Mouse (Mus musculus) testis, adult 2 months (tissue): ENCODE data around the gene Srl. TPM values are rescaled to one million over a fixed set of nuclear protein-coding genes. Genes with fewer than 3 reads are reported as not detected.
"Not testable (repeated sequence)": the region's sequence is repeated elsewhere in the genome, so short reads cannot be mapped to it uniquely, and the experiment has no call there.

Source experiments
- H3K27ac ChIP-seq: fragments of 200-500 bp; 2 replicates; pipeline ENCODE4 v1.5.1; 2012; ENCODE audit warnings: low read depth, low read length; ENCODE audit not compliant: control insufficient read depth, insufficient read depth
- H3K27me3 ChIP-seq: fragments of 200-500 bp; 2 replicates; pipeline ENCODE4 v1.6.1; 2012; ENCODE audit warnings: mild to moderate bottlenecking, low read length, moderate library complexity; ENCODE audit not compliant: control insufficient read depth, insufficient read depth
- H3K36me3 ChIP-seq: fragments of 200-500 bp; 2 replicates; pipeline ENCODE4 v1.6.1; 2012; ENCODE audit warnings: mild to moderate bottlenecking, low read length; ENCODE audit not compliant: control insufficient read depth, insufficient read depth
- H3K4me1 ChIP-seq: fragments of 200-500 bp; 2 replicates; pipeline ENCODE4 v1.6.1; 2012; ENCODE audit warnings: low read length; ENCODE audit not compliant: control insufficient read depth, insufficient read depth
- H3K4me3 ChIP-seq: fragments of 200-500 bp; 2 replicates; pipeline ENCODE4 v1.5.1; 2012; ENCODE audit warnings: low read depth, mild to moderate bottlenecking, low read length, moderate library complexity, mixed read lengths; ENCODE audit not compliant: control insufficient read depth
- CTCF ChIP-seq: fragments of 200-500 bp; IDR thresholded peaks from 2 replicates; pipeline ENCODE4 v1.5.1; 2012; ENCODE audit warnings: low read depth, mild to moderate bottlenecking, inconsistent platforms, low read length, moderate library complexity; ENCODE audit not compliant: control insufficient read depth, insufficient read depth, insufficient replicate concordance
- POLR2A ChIP-seq: fragments of 200-500 bp; IDR thresholded peaks from 2 replicates; pipeline ENCODE4 v1.6.1; 2012; ENCODE audit warnings: low read depth, mild to moderate bottlenecking, inconsistent platforms, low read length, moderate library complexity; ENCODE audit not compliant: control insufficient read depth
- polyA plus RNA-seq: library from polyadenylated mRNA; depleted of rRNA; stranded (reverse); fragments of >200 nt; gene quantifications from 2 replicates; pipeline ENCODE4 v1.2.3, GENCODE M21; 2012

The Srl gene
- polyA plus RNA-seq, 1 experiment: 6.1 TPM

DNA sequence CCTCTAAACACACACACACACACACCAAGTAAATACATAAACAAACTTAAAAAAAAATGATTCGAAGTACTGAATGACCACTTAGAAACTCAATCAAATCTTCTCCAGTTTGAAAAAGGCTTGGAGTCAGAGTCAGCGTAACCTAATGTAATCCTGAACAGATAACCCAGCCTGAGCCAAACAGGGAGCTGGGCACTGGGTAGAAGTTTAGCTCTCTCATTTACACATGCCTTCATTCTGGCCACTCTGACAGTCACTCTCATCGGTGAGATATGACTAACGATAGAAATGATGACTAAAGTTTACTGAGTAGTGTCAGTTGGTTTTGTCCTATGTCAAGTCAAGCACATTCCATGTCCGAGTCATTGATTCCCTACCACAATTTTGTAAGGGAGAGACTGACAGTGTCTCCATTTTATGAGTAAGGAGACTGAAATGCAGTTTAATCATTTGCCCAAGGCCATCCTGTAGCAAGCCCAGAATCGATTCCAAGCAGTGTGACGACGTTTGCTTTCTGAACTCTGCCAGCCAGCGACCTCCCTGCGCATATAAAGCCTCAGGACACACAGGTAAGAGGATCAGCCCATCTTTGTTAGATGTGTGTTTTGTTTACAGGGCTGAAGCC, 63.9 kb downstream of the Srl start:
- TF ChIP-seq CTCF (no peak), POLR2A (no peak)
- H3K27me3 ChIP-seq: no peaks in the 10 kb centered on the region
- no peak overlapping the region for H3K4me3 ChIP-seq
- H3K36me3 ChIP-seq: no peaks in the 10 kb centered on the region
- H3K27ac ChIP-seq: no peak overlapping the region
- peaks cover 5% of the 10 kb centered on the region for H3K4me1 ChIP-seq

DNA sequence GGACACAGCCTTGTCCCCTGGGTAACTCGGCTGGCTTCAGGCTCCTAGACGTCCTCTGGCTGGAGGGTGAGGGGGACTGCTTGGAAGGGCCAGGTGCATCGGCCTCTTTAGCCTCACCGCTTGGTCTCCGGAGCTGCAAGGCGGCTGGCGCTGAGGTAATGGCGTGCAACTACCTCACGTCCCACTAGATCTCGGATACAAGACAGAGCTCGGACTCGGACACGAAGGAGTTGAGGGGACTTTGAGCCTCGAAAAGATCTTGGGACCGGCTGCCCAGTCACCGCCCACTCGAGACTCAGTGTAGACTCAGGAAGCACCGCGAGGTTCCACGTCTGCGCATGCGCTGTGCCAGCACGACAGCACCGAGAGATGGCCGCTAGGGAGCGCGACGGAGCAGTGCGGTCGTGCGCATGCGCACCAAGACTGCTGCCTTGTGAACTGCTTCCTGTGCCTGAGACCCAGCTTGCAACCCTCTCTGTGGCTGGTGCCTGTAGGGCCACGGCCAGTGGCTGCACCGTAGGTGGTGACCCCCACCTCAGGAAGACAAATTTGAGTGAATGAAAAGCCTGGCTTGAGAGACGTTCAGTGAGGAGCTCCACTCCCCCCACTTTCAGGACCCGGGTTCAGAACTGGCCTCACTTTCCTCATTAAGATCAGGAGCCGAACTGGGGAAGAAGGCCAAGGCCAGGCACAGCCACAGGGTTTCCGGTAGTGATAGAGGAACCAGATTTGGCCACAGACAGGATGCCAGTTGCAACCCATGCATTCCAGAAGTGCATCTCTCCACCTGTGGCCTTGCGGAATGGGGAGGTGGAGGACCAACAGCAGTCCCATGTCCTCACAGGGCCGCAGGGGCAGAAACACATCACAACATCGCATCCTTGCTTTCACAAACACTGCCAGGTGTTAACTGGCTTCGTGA, 66.5 kb downstream of the Srl start:
- Histone ChIP-seq H3K27me3 (no peaks in the 10 kb centered on the region), H3K4me3 (peak overlapping the region; percentile 90), H3K27ac (peak overlapping the region; percentile 80), H3K36me3 (no peaks in the 10 kb centered on the region), H3K4me1 (peaks cover 5% of the 10 kb centered on the region)
- TF ChIP-seq CTCF (peak; percentile 100), POLR2A (peak; percentile 85)

GRCm38 (mm10) chr16:4474040-4474881, 67.4 kb downstream of the Srl start:
- Histone ChIP-seq H3K27ac (peak overlapping the region; percentile 80), H3K4me3 (peak overlapping the region; percentile 90)
- not testable (repeated sequence) for H3K4me1 ChIP-seq, H3K36me3 ChIP-seq, H3K27me3 ChIP-seq

- Histone ChIP-seq H3K27me3 (no peaks in the 10 kb centered on the region), H3K27ac (peak overlapping the region; percentile 46; the same call in 1 of the 2 replicates), H3K36me3 (no peaks in the 10 kb centered on the region), H3K4me3 (no peak overlapping the region), H3K4me1 (peaks cover 5% of the 10 kb centered on the region)
- TF ChIP-seq POLR2A (no peak), CTCF (no peak)
These were observed 68.4 kb downstream of the Srl start for GRCm38 (mm10) chr16:4473231-4473630.

DNA sequence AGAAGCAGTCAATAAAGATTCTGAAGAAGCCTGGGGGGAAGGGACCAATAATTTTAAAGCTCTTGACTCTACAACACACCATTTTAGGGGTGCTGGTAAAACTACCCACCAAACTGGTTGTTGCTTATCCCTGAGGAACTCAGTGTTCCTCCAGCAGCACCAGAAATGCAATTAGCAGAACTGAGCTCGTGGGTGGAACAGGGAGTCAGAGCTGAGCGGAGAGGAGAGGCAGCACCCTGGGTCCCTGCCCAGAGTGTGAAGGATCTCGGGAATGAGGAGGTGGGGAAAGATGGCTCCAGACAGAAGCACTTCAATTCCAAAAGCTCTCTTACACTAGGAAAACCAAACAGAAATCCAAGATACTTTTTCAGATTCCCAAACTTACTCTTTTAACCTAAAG, 68.9 kb downstream of the Srl start:
- TF ChIP-seq CTCF: no peak
- no peak for TF ChIP-seq POLR2A
- H3K4me3 ChIP-seq: no peak overlapping the region
- no peaks in the 10 kb centered on the region for H3K36me3 ChIP-seq
- H3K27me3 ChIP-seq: no peaks in the 10 kb centered on the region
- H3K27ac ChIP-seq: peak overlapping the region; percentile 46; the same call in 1 of the 2 replicates
- H3K4me1 ChIP-seq: peaks cover 5% of the 10 kb centered on the region

DNA sequence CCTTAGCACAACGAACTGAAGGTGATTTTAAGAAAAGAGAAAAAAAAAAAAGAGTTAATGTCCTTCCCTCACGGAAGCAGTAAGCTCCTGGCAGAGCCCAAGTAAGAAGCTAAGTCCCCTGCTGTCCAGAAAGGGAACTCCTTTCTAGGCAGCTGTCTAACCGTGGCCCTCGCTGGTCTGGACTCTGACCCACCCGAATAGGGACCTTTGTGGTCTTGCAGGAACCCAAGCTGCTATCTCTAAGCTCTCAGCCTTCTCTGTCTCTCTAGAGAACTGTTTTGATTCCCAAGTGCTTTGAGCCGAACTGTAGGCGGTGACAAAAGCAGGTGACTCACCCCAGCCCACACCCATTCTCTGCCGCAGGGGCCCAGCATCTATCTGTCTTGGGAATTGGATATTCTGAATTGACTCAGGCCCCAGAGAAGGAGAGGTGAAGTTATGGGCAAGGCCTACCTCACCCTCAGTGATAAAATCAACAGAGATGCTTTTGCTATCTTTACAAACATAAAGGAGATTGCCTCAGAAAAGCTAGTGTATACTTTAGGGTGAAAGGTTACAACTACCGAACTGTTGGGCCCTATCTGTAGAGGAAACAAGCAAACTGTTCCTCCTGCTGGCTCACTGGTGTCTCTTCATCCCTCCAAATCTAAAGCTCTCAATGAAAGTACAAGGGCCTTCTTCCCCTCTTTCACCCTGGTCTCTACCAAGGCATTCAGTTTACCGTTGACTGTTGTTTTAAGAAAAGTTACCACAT, 71.8 kb downstream of the Srl start:
- Histone ChIP-seq H3K27me3 (no peaks in the 10 kb centered on the region), H3K27ac (no peak overlapping the region), H3K36me3 (no peaks in the 10 kb centered on the region), H3K4me3 (no peak overlapping the region), H3K4me1 (no peaks in the 10 kb centered on the region; the same call in 1 of the 2 replicates)
- TF ChIP-seq POLR2A (no peak), CTCF (peak; percentile 21; the same call in 1 of the 2 replicates)
